Mouse (Mus musculus) common myeloid progenitor, adult 5-6 weeks (primary cell): ENCODE results near the gene Mospd2. TPM values are rescaled to one million over a fixed set of nuclear protein-coding genes. Genes with fewer than 3 reads are reported as not detected.
A peak's percentile ranks its signal among the peaks of the same experiment; 100 is the strongest.

Source experiments
- ATAC-seq: replicated peaks from 2 replicates; pipeline ENCODE4 v1.8.0; 2016; ENCODE audit warnings: low read depth, mild to moderate bottlenecking, moderate TSS enrichment, inconsistent platforms; ENCODE audit not compliant: poor library complexity, severe bottlenecking
- total RNA-seq: library from RNA; stranded (forward); fragments of 200-1000, 187-1606 nt; gene quantifications from 2 replicates; pipeline ENCODE4 v1.2.3, GENCODE M21; 2017

Gene Mospd2
- total RNA-seq: 10.2 and 15.4 TPM in 2 replicates

- ATAC-seq: peak; percentile 99
These were observed at the start of gene Mospd2, which contains the start of gene Fancb for GRCm38 (mm10) chrX:164980193-164980775. Mospd2 (minus strand) TSS chrX:164980375. Fancb (plus strand) TSS chrX:164980592.

DNA sequence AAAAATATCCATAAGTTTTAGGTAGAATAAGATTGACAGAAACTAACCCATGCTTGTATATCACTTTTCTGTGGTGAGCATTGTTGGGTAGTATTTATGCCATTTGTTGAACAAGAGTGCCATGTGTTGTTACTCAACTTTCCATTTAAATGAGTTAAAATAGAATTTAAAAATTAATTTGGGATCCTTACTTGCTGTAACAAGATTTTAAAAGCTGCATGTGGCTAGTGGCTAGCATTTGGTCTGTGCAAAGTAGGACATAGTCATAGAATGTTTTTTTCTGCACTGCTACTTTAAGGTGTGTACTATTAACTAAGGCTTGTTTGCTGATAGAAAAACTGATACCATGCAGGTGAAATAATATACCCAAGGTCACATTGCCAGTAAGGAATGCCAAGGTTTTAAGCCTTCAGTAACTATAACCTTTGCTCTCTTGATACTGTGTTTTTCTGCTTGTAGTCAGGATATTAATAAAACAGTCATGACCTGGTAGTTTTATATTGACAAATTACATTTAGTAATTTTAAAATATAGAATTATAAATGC lies 24.7 kb upstream of the Mospd2 start, which contains the start of gene Gm17604:
Gm17604 (minus strand) TSS at position 51 of the 546 bp plus-strand sequence.
- no peak for ATAC-seq

- ATAC-seq: no peak
These were observed 23.0 kb upstream of the Mospd2 start for GRCm38 (mm10) chrX:165003141-165003540.

DNA sequence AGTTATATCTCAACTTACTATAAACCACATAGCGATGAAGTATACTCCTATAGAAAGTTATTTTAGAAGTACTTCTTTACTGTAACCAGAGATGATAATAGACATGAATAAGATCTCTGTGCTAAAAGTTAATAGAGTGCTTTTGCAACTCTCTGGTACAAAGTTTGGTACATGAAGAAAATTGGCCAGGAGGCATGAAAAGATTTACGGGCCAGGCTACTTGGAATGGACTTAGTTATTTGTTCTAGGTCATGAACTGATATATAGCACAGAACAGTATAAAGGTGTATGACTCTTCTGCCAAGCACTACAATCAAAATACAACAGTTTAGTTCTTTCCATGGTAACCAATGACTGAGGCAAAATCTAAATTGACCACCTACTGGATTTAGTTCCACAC lies 1.3 kb downstream of the Mospd2 start:
- ATAC-seq: no peak

- ATAC-seq: no peak
These were observed 9.0 kb downstream of the Mospd2 start for GRCm38 (mm10) chrX:164971206-164971605.

GRCm38 (mm10) chrX:164965750-164966448 lies 14.3 kb downstream of the Mospd2 start:
- ATAC-seq: no peak

- no peak for ATAC-seq
These were observed 27.4 kb downstream of the Mospd2 start for GRCm38 (mm10) chrX:164952601-164953375.

DNA sequence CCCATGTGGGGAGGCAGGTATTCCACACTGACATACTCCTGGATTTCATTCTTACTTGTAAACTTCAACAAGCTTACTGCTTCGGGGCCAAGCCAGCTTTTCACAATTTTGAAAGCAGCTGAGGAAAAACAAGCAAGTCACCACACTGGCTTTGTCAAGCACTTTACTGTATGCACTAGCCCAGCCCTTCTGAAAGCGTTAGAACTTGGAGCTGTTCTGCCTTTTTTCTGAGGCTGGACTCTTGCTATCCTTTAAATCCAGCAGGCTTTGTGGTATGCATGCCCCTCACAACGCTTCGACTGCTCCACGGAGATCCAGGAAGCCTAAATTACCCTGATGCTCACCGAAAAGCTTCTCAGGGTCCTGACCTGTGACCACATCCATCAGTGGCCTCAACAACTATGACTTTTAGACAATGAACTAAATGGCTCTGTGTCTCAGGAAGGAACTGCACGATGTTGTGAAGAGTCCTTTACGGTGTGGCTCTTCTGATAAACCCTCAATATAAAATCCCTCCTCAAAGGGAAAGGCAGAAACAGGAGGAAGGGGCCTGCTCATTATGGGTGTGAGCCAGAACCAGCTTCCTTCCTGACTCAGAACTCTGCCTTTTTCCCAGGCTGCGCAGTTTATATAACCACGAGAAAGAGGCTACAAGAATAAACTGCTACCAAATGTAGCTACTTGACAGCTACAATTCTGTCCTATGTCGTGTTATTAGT lies 28.2 kb downstream of the Mospd2 start:
- ATAC-seq: peak; percentile 42; the same call in 1 of the 2 replicates

DNA sequence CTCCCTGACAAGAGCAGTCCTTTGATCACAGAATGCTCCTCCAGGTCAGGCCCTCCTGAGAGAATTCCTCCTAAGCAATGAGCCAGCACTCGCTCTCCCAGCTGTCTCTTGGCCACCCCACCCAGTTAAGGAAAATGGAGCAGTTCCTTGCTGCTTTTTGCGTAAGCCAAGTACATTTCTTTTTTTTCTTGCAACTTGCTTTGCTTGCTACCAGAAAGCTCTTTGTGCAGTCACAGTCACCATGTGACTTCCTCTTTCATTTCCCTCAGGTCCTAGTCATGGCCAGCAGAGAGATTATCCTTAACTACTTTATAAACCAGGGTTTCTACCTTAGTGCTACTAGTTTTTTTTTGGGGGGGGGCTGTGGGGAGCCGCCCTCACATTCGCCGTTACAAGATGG lies 38.6 kb downstream of the Mospd2 start:
- peak; percentile 74 for ATAC-seq

GRCm38 (mm10) chrX:164912993-164913392 lies 67.2 kb downstream of the Mospd2 start:
- no peak for ATAC-seq

GRCm38 (mm10) chrX:164912186-164912585 lies 68.0 kb downstream of the Mospd2 start:
- no peak for ATAC-seq

GRCm38 (mm10) chrX:164901847-164902246 lies 78.3 kb downstream of the Mospd2 start:
- no peak for ATAC-seq

DNA sequence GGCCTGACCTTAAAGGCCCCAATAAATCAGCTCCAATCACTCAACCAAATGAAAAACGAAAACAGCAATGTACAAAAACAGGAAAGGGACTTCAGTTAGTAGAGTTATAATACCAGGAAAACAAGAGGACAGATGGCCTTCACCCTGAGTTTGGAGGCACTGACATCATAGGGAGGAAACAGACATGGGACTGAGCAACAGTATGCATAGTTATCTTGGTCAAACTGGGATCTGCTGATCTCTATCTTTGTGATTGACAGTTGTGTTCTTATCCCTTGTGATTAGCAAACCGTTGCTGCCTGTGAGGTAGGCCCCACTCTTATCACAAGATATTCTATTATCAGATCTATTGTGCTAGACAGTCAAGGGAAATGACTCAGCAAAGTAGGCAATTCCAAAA lies 80.4 kb downstream of the Mospd2 start:
- ATAC-seq: no peak

GRCm38 (mm10) chrX:164886260-164886659 lies 93.9 kb downstream of the Mospd2 start:
- ATAC-seq: no peak

Other genes starting within 250 kb of the Mospd2 start
- 11.8 and 12.4 TPM in 2 replicates for gene Fancb, start 217 bp upstream of the Mospd2 start, total RNA-seq
- gene Gm17604, start 24.5 kb upstream of the Mospd2 start, total RNA-seq: not detected in 2 replicates